In the genomic region with DNA sequence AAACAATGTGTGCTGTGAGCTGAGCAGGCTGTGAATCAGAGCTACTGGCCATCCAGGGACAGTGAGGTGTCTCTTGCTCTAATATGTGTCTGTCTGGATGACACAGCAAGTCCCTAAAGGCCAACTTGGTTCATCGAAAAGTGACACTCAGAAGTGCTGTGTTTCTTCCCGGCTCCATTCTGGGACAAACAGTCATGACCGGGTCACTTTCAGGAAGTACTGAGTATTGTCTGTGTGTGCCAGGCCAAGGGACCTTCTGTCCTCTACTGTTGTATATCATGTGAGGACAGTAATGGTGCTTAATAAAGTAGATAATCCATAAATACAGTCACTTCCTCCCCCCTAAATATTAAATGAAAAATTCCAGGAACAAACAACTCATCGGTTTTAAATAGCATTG, we compare ENCODE assay signal across 15 mouse cellular contexts.
DNase-seq lines count a peak whose midpoint lies in the region; ATAC-seq and TF ChIP-seq lines count a peak whose summit lies in the region.
"Had no signal": no experiment of that assay in that cellular context is flagged by ENCODE, and none has a peak within 500 bp of the region (broad histone marks: within the 10 kb centered on the region; RNA-seq: fewer than 3 reads in every experiment).

No protein-coding gene starts in this region.

- H3K27ac ChIP-seq in heart, embryonic 10.5 days, result no peak overlapping the region
- no peak overlapping the region for H3K27ac ChIP-seq in hindbrain, embryonic 10.5 days
- H3K27ac ChIP-seq: embryonic facial prominence, embryonic 10.5 days; liver, embryonic 14.5 days had no signal

- peaks cover 12% of the 10 kb centered on the region; the same call in 1 of the 2 replicates for H3K4me1 ChIP-seq in heart, embryonic 10.5 days
- H3K4me1 ChIP-seq in megakaryocyte, embryonic 14.5 days, result peaks cover 54% of the 10 kb centered on the region
- peaks cover 15% of the 10 kb centered on the region for H3K4me1 ChIP-seq in lung, adult 2 months (ENCODE audit: control insufficient read depth, insufficient read depth, low read length)
- H3K4me1 ChIP-seq in hindbrain, embryonic 10.5 days (replicated peaks), result peaks cover 22% of the 10 kb centered on the region

- H3K27me3 ChIP-seq in heart, embryonic 10.5 days (ENCODE audit: insufficient read depth, poor library complexity, severe bottlenecking), result no peaks in the 10 kb centered on the region
- peaks cover 36% of the 10 kb centered on the region for H3K27me3 ChIP-seq in megakaryocyte, embryonic 14.5 days (replicated peaks)
- no peaks in the 10 kb centered on the region for H3K27me3 ChIP-seq in hindbrain, embryonic 10.5 days (ENCODE audit: insufficient read depth, poor library complexity, severe bottlenecking)
- H3K27me3 ChIP-seq: heart, embryonic 12.5 days had no signal

- ATAC-seq in megakaryocyte, adult 5-6 weeks (ENCODE audit: poor library complexity, severe bottlenecking), result no peak
- ATAC-seq: CD4-positive, CD25-positive, alpha-beta regulatory T cell, adult 4 months had no signal

- TF ChIP-seq POLR2A in lung, adult 2 months (IDR thresholded peaks at IDR 0.05; ENCODE audit: borderline replicate concordance, extremely low read depth, low read depth, low read length), result no peak

- no peak for TF ChIP-seq CTCF in lung, adult 2 months (IDR thresholded peaks at IDR 0.05; ENCODE audit: insufficient read depth, low read length)

- no peaks in the 10 kb centered on the region for H3K9me3 ChIP-seq in heart, embryonic 10.5 days
- H3K9me3 ChIP-seq in megakaryocyte, embryonic 14.5 days, result no peaks in the 10 kb centered on the region
- no peaks in the 10 kb centered on the region for H3K9me3 ChIP-seq in hindbrain, embryonic 10.5 days
- H3K9me3 ChIP-seq: embryonic facial prominence, embryonic 10.5 days; heart, embryonic 12.5 days had no signal

- no peaks in the 10 kb centered on the region for H3K36me3 ChIP-seq in heart, embryonic 10.5 days
- no peaks in the 10 kb centered on the region for H3K36me3 ChIP-seq in megakaryocyte, embryonic 14.5 days (replicated peaks; ENCODE audit: low read length)
- H3K36me3 ChIP-seq in hindbrain, embryonic 10.5 days, result no peaks in the 10 kb centered on the region
- H3K36me3 ChIP-seq: embryonic facial prominence, embryonic 10.5 days; heart, embryonic 12.5 days had no signal

- peak; percentile 34 to 63 for DNase-seq in heart, adult 18-20 months
- DNase-seq in heart, embryonic 10.5 days (ENCODE audit: low spot score), result no peak
- DNase-seq in lung, adult 2 months, result peak; percentile 15
- no peak for DNase-seq in hindbrain, embryonic 10.5 days (ENCODE audit: low spot score)
- DNase-seq in frontal cortex, postnatal 25 days (ENCODE audit: low spot score in 2 of 2), result no peak
- DNase-seq: cerebellum, postnatal 10 days; layer of hippocampus, adult 9-11 months; right cerebral cortex, postnatal 14 days had no signal

- WGBS in heart, embryonic 10.5 days, result 67% methylated on average over 4 of the region's 4 CpGs
- 41% methylated on average over 4 of the region's 4 CpGs for WGBS in lung, adult 2 months
- 75% methylated on average over 4 of the region's 4 CpGs for WGBS in hindbrain, embryonic 10.5 days

- H3K4me3 ChIP-seq in heart, embryonic 10.5 days, result no peak overlapping the region
- peak overlapping the region; percentile 57 for H3K4me3 ChIP-seq in megakaryocyte, embryonic 14.5 days (replicated peaks)
- no peak overlapping the region for H3K4me3 ChIP-seq in lung, adult 2 months (replicated peaks; ENCODE audit: extremely low read depth, low read depth, low read length)
- H3K4me3 ChIP-seq in hindbrain, embryonic 10.5 days, result no peak overlapping the region
- H3K4me3 ChIP-seq: embryonic facial prominence, embryonic 10.5 days; heart, embryonic 12.5 days; myocyte had no signal

Comparison
In these comparisons a context has a peak if more than half of its experiments do, and no peak if none do; other contexts are left out.
1. DNase-seq: peak in heart, adult 18-20 months (2 of 2) and lung, adult 2 months (single experiment); none in heart, embryonic 10.5 days (single experiment), hindbrain, embryonic 10.5 days (single experiment) and frontal cortex, postnatal 25 days (0 of 2).